Mouse (Mus musculus) lung, postnatal 0 days (tissue): ENCODE data around the gene Farsb.

Experiments used
- CTCF ChIP-seq: IDR thresholded peaks from 2 replicates; pipeline ENCODE4 v1.5.1; 2016; ENCODE audit warnings: antibody characterized with exemption, mild to moderate bottlenecking
- EP300 ChIP-seq: IDR thresholded peaks from 2 replicates; pipeline ENCODE4 v1.6.1; 2016; ENCODE audit warnings: antibody characterized with exemption, mild to moderate bottlenecking, control low read depth

DNA sequence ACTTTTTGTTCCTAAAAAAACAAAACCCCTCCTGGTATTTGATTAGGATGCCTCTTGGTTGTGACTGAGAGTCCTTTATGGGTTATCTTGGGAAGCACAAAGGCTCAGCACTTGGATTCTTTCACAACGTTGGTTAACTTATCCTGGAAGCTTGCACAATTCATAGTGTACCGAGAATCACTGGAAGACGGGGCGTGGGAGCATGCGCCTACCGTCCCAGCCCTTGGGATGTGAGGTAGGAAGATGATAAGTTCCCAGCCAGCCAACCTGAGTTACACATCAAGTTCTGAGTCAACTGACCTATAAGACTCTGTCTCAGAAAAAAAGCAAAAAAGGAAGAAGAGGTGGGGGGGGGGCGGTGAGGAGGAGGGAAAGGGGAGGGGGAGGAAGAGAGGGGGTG lies 30.2 kb upstream of the Farsb start:
- TF ChIP-seq CTCF (no peak), EP300 (no peak)
